Mouse (Mus musculus) intestine, embryonic 15.5 days (tissue): Measurements from ENCODE around the gene Armc2. TPM values are rescaled to one million over a fixed set of nuclear protein-coding genes. Genes with fewer than 3 reads are reported as not detected.

Experiments used
- ATAC-seq: fragments of 200-750 bp; cut with Nextera tagmentation; 2 replicates; pipeline ENCODE4 v1.8.0; 2017; ENCODE audit warnings: moderate TSS enrichment, moderate library complexity
- H3K27ac ChIP-seq: fragments of 300-500 bp; sonication (generic); 2 replicates; pipeline ENCODE4 v1.5.1; 2015; ENCODE audit warnings: mild to moderate bottlenecking, inconsistent platforms
- H3K27me3 ChIP-seq: fragments of 300-500 bp; sonication (generic); replicated peaks from 2 replicates; pipeline ENCODE4 v1.6.1; 2015; ENCODE audit warnings: inconsistent platforms
- H3K36me3 ChIP-seq: fragments of 300-500 bp; sonication (generic); 2 replicates; pipeline ENCODE4 v1.6.1; 2015; ENCODE audit warnings: inconsistent platforms
- H3K4me1 ChIP-seq: fragments of 300-500 bp; sonication (generic); replicated peaks from 2 replicates; pipeline ENCODE4 v1.6.1; 2015; ENCODE audit warnings: inconsistent platforms
- H3K4me2 ChIP-seq: fragments of 300-500 bp; sonication (generic); replicated peaks from 2 replicates; pipeline ENCODE4 v1.6.1; 2015; ENCODE audit warnings: mild to moderate bottlenecking, inconsistent platforms
- H3K4me3 ChIP-seq: fragments of 300-500 bp; sonication (generic); replicated peaks from 2 replicates; pipeline ENCODE4 v1.5.1; 2015; ENCODE audit warnings: inconsistent platforms
- H3K9ac ChIP-seq: fragments of 300-500 bp; sonication (generic); 2 replicates; pipeline ENCODE4 v1.6.1; 2015; ENCODE audit warnings: inconsistent platforms
- H3K9me3 ChIP-seq: fragments of 300-500 bp; sonication (generic); 2 replicates; pipeline ENCODE4 v1.6.1; 2016; ENCODE audit warnings: inconsistent platforms
- WGBS: fragments of 180-500 bp; shearing (Covaris S2); methylation state at CpG from one replicate; pipeline ENCODE4 v1.1.7; 2015; 5-methylcytosine and 5-hydroxymethylcytosine counted together
- polyA plus RNA-seq: library from polyadenylated mRNA; unstranded; fragments of >200 nt; fragmentation: Nextera tagmentation; extraction: Ambion mirVana; gene quantifications from 2 replicates; pipeline ENCODE4 v1.2.1, GENCODE M21; 2015

Armc2 gene
- polyA plus RNA-seq, 1 experiment from 2014 or later, result 2.1 TPM

GRCm38 (mm10) chr10:41988930-41989329 is 29.3 kb downstream of the Armc2 start:
- no peak overlapping the region for H3K27ac ChIP-seq
- H3K9me3 ChIP-seq, result no peaks in the 10 kb centered on the region
- ATAC-seq, result no peak
- no peak overlapping the region for H3K4me3 ChIP-seq
- no peak overlapping the region for H3K4me2 ChIP-seq
- WGBS, result 93% methylated on average over 3 of the region's 3 CpGs
- H3K27me3 ChIP-seq, result no peaks in the 10 kb centered on the region
- H3K9ac ChIP-seq, result no peak overlapping the region
- peaks cover 5% of the 10 kb centered on the region; the same call in 1 of the 2 replicates for H3K4me1 ChIP-seq
- H3K36me3 ChIP-seq, result no peaks in the 10 kb centered on the region

DNA sequence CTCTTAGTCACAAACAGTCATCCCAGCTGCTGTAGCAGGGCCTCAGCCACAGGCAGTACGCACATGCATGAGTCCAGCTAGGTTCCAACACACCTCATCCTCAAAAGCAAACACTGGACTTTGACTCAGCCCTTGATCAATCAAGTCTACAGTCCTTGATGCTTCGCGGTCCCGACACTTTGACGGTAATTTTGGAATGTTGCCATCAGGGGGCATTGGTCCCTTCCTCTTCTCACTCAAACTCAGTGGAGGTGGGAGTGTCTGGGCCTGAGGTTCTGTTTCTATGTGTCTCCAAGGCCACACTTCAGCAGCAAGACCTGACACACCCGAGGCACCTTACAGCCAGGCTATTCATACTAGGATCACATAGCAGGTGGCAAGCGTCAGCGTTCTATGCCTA is 32.1 kb downstream of the Armc2 start:
- Histone ChIP-seq H3K27ac (no peak overlapping the region), H3K36me3 (no peaks in the 10 kb centered on the region), H3K9me3 (no peaks in the 10 kb centered on the region), H3K4me2 (no peak overlapping the region), H3K4me1 (no peaks in the 10 kb centered on the region), H3K27me3 (no peaks in the 10 kb centered on the region), H3K4me3 (no peak overlapping the region), H3K9ac (no peak overlapping the region)
- ATAC-seq, result no peak
- 83% methylated on average over 8 of the region's 8 CpGs for WGBS

DNA sequence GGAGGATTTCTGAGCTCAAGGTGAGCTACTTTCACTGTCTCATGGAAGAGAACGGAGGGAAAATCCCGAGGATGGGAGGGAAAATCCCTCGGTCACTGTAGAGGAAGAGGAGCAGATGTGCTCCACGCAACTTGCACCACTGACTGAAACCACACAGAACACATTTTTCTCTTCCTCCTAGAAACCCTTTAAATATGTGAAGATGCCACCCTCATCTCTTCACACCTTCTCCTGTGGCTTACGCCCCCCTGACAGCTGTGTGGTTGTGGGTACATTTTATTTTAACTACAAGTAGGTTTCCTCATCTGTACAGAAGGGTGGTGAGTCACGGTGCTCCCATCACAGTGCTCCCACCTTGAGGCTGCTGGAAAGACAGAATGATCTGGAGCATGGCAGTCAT is 34.0 kb downstream of the Armc2 start:
- WGBS, result 87% methylated on average over 6 of the region's 6 CpGs
- no peaks in the 10 kb centered on the region for H3K27me3 ChIP-seq

DNA sequence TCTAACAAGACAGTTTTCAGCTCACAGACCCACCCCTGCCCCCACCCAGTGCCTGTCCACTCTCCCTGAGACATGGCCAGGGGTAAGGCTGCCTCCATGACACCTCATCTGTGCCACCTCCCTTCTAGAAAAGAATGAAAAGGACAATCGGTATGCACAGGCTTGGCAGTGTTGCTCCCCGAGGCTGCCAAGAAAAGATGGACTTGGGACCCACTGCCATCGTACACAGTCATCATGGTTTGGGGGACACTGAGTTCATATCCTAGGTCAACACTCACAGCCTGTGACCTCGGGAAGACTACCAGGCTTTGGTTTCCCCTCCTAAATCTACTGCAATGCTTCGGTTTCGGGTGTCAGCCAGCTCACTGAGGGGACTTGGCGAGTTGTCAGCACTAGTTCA is 35.4 kb downstream of the Armc2 start:
- H3K36me3 ChIP-seq, result no peaks in the 10 kb centered on the region
- no peak overlapping the region for H3K4me3 ChIP-seq
- no peaks in the 10 kb centered on the region for H3K4me1 ChIP-seq
- no peak for ATAC-seq
- H3K27me3 ChIP-seq, result no peaks in the 10 kb centered on the region
- H3K9me3 ChIP-seq, result no peaks in the 10 kb centered on the region
- no peak overlapping the region for H3K27ac ChIP-seq
- no peak overlapping the region for H3K4me2 ChIP-seq
- no peak overlapping the region for H3K9ac ChIP-seq
- 70% methylated on average over 7 of the region's 7 CpGs for WGBS

More for the DNA sequence above, 34.0 kb downstream of the Armc2 start:
- Histone ChIP-seq H3K9me3 (no peaks in the 10 kb centered on the region), H3K9ac (no peak overlapping the region), H3K4me1 (no peaks in the 10 kb centered on the region), H3K36me3 (no peaks in the 10 kb centered on the region), H3K4me3 (no peak overlapping the region), H3K4me2 (no peak overlapping the region), H3K27ac (no peak overlapping the region)
- no peak for ATAC-seq

DNA sequence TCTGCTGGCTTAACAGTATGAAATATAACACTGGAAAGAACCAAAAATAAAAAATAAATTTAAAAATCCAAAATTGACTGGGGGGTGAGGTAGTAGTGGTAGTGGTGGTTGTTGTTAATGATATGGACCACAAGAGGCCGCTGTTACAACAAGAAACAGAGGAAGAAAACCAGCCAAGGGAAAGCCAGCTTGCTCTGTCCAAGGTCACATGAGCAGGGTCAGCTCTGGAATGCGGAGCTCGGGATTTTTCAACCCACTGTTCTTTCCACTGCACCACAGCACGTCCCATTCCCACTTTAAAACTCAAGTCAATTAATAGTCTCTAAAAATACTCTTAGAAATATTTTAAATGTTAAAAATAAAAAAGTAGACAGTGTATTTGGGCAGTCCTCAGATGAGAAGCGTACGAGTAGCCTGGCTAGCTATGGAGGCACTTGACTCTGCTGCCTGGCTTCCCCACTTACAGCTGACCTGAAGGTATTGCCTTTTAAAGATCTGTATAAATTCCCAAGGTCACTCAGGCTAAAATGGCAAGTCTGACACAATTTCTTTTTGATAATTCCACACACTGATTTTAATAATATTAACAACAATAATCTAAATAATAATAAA is 37.4 kb downstream of the Armc2 start:
- 19% methylated on average over 6 of the region's 6 CpGs for WGBS
- Histone ChIP-seq H3K4me1 (no peaks in the 10 kb centered on the region), H3K9me3 (no peaks in the 10 kb centered on the region), H3K4me3 (no peak overlapping the region), H3K27ac (no peak overlapping the region), H3K9ac (no peak overlapping the region), H3K36me3 (no peaks in the 10 kb centered on the region), H3K27me3 (no peaks in the 10 kb centered on the region), H3K4me2 (no peak overlapping the region)
- ATAC-seq, result peak; percentile 68

DNA sequence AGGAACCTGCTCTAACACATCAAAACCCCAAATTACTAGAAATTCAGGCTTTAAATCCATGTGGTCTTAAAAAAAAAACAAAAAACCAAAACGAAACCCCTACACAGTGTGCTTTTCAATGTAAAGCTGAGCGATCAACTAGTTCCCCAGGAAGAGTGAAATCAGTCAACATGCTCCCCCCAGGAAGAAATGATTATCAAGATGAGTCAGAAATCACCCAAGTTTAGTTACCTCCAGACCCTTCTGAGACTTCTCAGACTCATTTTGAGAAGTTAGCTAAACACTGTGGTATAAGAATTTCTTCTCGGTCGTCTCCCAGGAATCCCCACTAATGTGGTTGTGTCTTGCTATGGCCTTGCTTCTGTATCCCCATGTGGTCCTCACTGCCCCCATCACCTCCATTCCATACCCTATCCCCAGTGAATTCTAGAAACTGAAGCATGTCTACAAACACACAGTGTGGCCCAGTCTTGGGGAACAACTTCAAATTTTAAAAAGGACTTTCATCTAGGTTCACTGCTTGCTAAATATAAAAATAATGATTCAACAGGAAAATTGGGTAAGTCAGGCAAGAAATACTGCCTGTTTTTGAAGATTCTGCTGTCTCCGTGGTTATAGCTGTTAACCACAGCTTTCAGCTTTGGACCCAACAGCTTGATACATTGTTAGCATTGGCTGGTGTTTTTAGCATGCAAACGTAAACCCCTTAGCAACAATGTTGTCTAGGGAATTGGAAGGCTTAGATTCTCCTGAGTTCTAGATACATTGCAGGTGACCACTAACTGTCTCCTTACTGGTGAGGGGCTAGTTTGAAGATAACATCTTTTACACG is 39.6 kb downstream of the Armc2 start:
- Histone ChIP-seq H3K9ac (no peak overlapping the region), H3K9me3 (no peaks in the 10 kb centered on the region), H3K36me3 (no peaks in the 10 kb centered on the region), H3K4me1 (no peaks in the 10 kb centered on the region), H3K4me2 (no peak overlapping the region), H3K27ac (no peak overlapping the region), H3K27me3 (no peaks in the 10 kb centered on the region), H3K4me3 (no peak overlapping the region)
- ATAC-seq, result no peak
- WGBS, result 75% methylated on average over 7 of the region's 7 CpGs

DNA sequence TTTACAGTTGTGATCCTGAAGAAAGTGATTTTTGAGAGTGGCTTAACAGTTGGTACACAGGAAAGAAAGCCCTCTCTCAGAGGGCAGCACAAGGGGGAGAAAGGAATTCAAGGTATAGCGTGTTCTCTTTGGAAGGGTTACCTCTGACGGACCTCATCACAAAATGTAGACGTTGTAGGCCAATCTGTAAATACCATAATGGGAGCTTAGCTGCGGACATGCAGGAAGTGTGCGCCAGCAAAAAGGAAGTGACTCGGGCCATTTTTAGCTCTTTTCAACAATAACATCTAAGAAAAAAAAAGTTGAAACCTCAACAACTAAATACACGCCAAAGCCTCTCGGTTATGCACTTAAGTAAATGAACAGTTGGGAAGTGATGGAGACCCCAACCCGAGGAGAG is 45.6 kb downstream of the Armc2 start:
- H3K4me2 ChIP-seq, result no peak overlapping the region
- ATAC-seq, result no peak
- H3K27ac ChIP-seq, result no peak overlapping the region
- peaks cover 4% of the 10 kb centered on the region; the same call in 1 of the 2 replicates for H3K4me1 ChIP-seq
- no peak overlapping the region for H3K4me3 ChIP-seq
- H3K9me3 ChIP-seq, result no peaks in the 10 kb centered on the region
- no peaks in the 10 kb centered on the region for H3K27me3 ChIP-seq
- H3K9ac ChIP-seq, result no peak overlapping the region
- 73% methylated on average over 9 of the region's 9 CpGs for WGBS
- H3K36me3 ChIP-seq, result no peaks in the 10 kb centered on the region

DNA sequence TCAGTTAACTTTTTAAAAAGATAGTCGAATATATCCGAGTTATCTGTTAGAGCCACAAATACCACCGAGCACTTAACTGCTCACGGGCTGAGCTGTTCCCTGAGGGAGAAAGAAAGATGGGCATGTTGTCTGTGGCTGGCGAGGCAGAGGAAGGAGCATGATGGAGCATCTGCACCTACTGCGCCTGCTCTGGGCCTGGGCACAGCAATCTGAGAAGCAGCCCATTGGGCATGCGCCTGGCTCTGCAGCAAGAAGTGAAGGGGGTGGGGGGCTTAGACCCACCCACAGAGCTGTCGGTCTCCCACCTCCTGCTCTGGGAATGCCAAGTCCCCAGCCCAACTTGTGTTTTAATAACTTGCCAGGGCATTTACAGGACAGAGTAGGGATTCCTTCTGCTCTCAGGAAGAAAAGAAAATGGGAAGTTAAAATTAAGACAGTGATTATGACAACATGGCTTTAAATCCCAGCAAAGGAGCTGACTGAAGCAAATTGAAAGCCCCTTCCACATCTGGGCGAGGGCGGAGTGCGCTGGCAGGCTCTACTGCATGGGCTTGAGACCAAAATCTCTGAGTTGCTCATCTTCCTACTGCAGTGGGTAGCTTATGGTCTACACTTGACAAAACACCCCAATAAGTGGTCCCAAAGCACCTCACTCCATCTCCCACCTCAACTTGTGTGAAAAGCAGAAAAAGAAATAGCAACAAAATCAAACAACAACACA is 50.2 kb downstream of the Armc2 start:
- H3K4me3 ChIP-seq, result no peak overlapping the region
- no peaks in the 10 kb centered on the region for H3K36me3 ChIP-seq
- peaks cover 4% of the 10 kb centered on the region; the same call in 1 of the 2 replicates for H3K4me1 ChIP-seq
- H3K27me3 ChIP-seq, result no peaks in the 10 kb centered on the region
- no peak overlapping the region for H3K4me2 ChIP-seq
- WGBS, result 79% methylated on average over 11 of the region's 11 CpGs
- ATAC-seq, result no peak
- no peak overlapping the region for H3K9ac ChIP-seq
- H3K9me3 ChIP-seq, result no peaks in the 10 kb centered on the region
- no peak overlapping the region for H3K27ac ChIP-seq

DNA sequence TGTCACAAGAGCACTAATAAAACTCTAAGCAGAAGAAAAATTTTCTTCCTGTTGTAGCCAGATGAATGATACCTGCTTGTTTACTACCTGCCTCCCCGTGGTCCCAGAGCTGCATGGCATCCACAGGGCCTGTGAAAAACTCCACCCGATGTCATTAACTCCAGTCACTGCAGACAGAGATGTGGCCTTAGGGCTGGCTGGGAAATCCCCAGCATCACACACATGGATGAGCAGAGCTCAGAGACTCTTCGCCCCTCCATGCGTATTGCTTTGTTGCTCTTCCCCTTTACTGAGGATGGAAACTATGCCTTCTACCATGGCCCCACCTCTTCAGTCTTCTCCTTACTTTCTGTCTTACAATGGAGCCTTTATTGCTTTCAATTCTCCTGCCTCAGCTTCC is 55.5 kb downstream of the Armc2 start:
- no peak for ATAC-seq
- Histone ChIP-seq H3K4me2 (no peak overlapping the region), H3K4me1 (no peaks in the 10 kb centered on the region), H3K4me3 (no peak overlapping the region), H3K27me3 (no peaks in the 10 kb centered on the region), H3K36me3 (no peaks in the 10 kb centered on the region), H3K9ac (no peak overlapping the region), H3K27ac (no peak overlapping the region), H3K9me3 (no peaks in the 10 kb centered on the region)
- WGBS, result 77% methylated on average over 4 of the region's 4 CpGs

- H3K4me3 ChIP-seq, result no peak overlapping the region
- ATAC-seq, result no peak
- 62% methylated on average over 2 of the region's 2 CpGs for WGBS
Observed at GRCm38 (mm10) chr10:41959808-41960207, 58.4 kb downstream of the Armc2 start.

DNA sequence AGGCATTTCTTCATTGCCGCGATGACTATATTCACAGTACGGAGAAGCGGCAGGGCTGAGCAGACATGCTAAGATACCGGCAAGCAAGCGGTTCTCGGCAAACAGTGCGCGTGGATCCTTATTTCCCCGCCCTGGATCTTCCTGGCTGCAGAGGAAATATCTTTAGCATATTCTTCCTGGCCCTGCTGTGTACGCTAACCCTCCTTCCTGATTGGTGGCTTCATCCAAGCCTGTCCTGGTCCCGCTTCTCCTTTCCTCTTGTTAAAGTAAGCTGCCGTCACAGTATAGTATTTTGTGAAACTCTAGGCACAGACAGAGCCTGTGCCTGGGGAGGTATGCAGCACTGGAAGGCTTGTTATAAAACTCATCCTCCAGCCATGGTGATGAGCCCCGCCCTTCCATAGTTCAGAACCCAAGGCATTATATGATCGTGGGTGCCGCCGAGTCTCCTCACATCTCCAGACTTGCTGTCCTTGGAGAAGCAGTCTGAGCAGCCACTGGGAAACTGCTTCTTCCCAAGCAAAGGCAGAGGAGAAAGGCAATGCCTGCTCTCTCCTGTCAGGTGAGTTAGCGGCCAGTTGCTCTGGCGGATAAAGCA is 59.5 kb downstream of the Armc2 start:
- no peaks in the 10 kb centered on the region for H3K4me1 ChIP-seq
- H3K9me3 ChIP-seq, result no peaks in the 10 kb centered on the region
- no peak overlapping the region for H3K4me2 ChIP-seq
- H3K4me3 ChIP-seq, result no peak overlapping the region
- H3K27me3 ChIP-seq, result no peaks in the 10 kb centered on the region
- WGBS, result 84% methylated on average over 19 of the region's 19 CpGs
- H3K9ac ChIP-seq, result no peak overlapping the region
- no peaks in the 10 kb centered on the region for H3K36me3 ChIP-seq
- ATAC-seq, result peak; percentile 73
- H3K27ac ChIP-seq, result no peak overlapping the region

More at GRCm38 (mm10) chr10:41959808-41960207, 58.4 kb downstream of the Armc2 start:
- H3K27ac ChIP-seq, result no peak overlapping the region
- H3K9ac ChIP-seq, result no peak overlapping the region
- H3K36me3 ChIP-seq, result no peaks in the 10 kb centered on the region
- H3K4me1 ChIP-seq, result no peaks in the 10 kb centered on the region
- H3K4me2 ChIP-seq, result no peak overlapping the region
- no peaks in the 10 kb centered on the region for H3K9me3 ChIP-seq
- no peaks in the 10 kb centered on the region for H3K27me3 ChIP-seq
